Mouse (Mus musculus): Measurements from ENCODE around the gene Gas7. TPM values are rescaled to one million over a fixed set of nuclear protein-coding genes. Genes with fewer than 3 reads are reported as not detected.

Gas7 gene
- polyA plus RNA-seq, 1 experiment = 2.1 TPM

DNA sequence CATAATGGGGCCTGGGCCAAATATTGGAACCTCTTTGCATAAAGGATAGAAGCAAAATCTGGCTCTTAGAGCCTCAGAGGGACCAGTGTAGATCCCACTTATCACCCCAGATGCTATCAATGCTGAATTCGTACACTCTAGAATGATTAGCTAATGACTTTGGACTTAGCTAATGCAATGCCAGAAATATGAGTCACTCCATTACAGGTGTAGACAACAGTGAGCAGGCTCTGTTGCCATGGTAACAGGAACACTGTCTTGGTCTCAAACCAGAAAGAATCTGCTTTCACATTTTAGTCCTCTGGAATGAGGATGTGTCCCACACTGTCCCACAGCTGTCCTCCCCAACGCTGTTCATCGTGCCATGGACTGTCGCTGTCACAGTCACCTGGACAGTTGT lies 94.1 kb downstream of the Gas7 start:
- no peaks in the 10 kb centered on the region for H3K36me3 ChIP-seq (ENCODE audit: control insufficient read depth, insufficient read depth, low read length)
- H3K4me1 ChIP-seq (ENCODE audit: control insufficient read depth, insufficient read depth, insufficient read length, low read length) = peaks cover 3% of the 10 kb centered on the region; the same call in 1 of the 2 replicates
- no peak for TF ChIP-seq POLR2A (IDR thresholded peaks at IDR 0.05; ENCODE audit: low read depth, low read length)
- TF ChIP-seq CTCF (IDR thresholded peaks at IDR 0.05; ENCODE audit: extremely low read depth, insufficient read length, insufficient replicate concordance, low read depth, low read length) = no peak
- WGBS = 67% methylated on average over 4 of the region's 4 CpGs
- H3K27me3 ChIP-seq (ENCODE audit: control insufficient read depth, insufficient read depth, low read length) = no peaks in the 10 kb centered on the region
- no peak overlapping the region for H3K4me3 ChIP-seq (ENCODE audit: low read depth, low read length)
- H3K27ac ChIP-seq (ENCODE audit: insufficient read depth, low read depth, low read length) = no peak overlapping the region

DNA sequence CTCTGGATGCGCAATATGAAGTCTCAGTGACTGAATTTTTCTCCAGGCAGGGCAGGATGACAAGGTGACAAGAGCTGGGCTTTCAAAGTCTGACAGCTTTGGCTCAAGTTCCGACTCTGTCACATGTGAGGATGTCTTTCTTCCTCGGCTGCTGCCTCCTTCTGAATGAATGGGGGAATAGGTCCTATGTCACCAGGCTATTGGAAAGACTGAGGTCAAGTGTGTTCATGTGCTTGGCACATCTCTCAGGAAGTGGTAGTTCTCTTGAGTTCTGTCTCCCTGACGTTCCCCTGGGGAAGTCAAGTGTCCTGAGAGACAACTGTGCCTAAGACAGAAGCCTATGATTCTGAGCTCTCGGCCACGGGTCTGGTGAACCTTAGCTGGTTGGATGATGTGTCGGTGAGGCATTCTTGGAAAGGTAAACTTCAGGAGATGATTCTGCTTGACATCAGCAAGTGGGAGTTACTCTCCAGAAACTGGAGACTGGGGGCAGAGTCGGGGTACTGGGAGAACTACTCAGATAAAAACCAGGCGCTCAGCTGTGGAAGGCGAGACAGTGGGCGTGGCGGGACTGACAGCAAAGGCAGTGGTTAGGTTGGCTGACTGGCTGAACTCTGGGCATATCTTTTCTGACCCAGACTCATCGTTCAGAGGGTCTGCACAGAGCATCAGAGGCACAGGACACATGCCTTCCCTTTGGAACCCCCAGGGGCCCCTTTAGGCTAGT lies 94.7 kb downstream of the Gas7 start:
- WGBS = 56% methylated on average over 13 of the region's 13 CpGs
- H3K27ac ChIP-seq (ENCODE audit: insufficient read depth, low read depth, low read length) = no peak overlapping the region
- H3K27me3 ChIP-seq (ENCODE audit: control insufficient read depth, insufficient read depth, low read length) = no peaks in the 10 kb centered on the region
- TF ChIP-seq CTCF (IDR thresholded peaks at IDR 0.05; ENCODE audit: extremely low read depth, insufficient read length, insufficient replicate concordance, low read depth, low read length) = no peak
- no peak for TF ChIP-seq POLR2A (IDR thresholded peaks at IDR 0.05; ENCODE audit: low read depth, low read length)
- H3K36me3 ChIP-seq (ENCODE audit: control insufficient read depth, insufficient read depth, low read length) = no peaks in the 10 kb centered on the region
- H3K4me1 ChIP-seq (ENCODE audit: control insufficient read depth, insufficient read depth, insufficient read length, low read length) = peaks cover 3% of the 10 kb centered on the region; the same call in 1 of the 2 replicates
- H3K4me3 ChIP-seq (ENCODE audit: low read depth, low read length) = no peak overlapping the region

DNA sequence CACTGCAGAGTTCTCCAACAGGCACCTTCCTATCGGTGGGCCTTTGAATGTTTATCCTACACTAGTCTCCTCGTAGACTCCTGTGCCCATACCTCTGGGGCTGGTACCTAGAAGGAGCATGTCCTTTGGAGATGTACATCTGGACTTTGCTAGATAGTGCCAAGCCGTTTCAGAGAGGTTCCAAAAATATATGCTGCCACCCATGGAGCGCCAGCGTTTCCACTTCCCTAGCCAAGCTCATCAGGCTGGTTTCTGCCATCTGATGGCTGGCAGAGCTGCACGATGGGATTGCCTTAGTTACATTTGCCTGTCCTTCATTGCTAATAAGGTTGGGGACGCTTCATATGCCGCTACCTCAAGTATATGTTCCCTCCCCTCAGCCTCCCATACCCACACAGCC lies 97.2 kb downstream of the Gas7 start:
- peaks cover 3% of the 10 kb centered on the region; the same call in 1 of the 2 replicates for H3K4me1 ChIP-seq (ENCODE audit: control insufficient read depth, insufficient read depth, insufficient read length, low read length)
- 83% methylated on average over 8 of the region's 8 CpGs for WGBS
- H3K4me3 ChIP-seq (ENCODE audit: low read depth, low read length) = no peak overlapping the region
- no peaks in the 10 kb centered on the region for H3K36me3 ChIP-seq (ENCODE audit: control insufficient read depth, insufficient read depth, low read length)
- no peak for TF ChIP-seq CTCF (IDR thresholded peaks at IDR 0.05; ENCODE audit: extremely low read depth, insufficient read length, insufficient replicate concordance, low read depth, low read length)
- no peak for TF ChIP-seq POLR2A (IDR thresholded peaks at IDR 0.05; ENCODE audit: low read depth, low read length)
- no peak overlapping the region for H3K27ac ChIP-seq (ENCODE audit: insufficient read depth, low read depth, low read length)
- H3K27me3 ChIP-seq (ENCODE audit: control insufficient read depth, insufficient read depth, low read length) = no peaks in the 10 kb centered on the region

DNA sequence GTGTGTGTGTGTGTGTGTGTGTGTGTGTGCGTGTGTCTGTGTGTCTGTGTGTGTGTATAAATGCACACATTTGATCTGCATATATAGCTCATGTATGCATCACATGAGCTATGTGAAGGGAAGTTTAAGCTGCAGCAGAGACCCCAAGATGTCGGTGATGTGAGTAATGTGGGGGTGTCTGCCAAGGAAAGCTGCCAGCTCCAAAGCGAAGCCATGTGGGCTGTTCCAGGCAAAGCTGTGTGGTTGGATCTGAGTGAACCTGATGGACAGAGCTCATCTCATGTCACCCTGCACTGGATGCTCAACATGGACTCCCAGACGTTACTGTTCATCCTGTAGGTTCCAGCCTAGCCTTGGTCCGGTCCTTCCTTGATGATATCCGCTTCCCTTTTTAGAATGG lies 99.0 kb downstream of the Gas7 start:
- TF ChIP-seq CTCF (IDR thresholded peaks at IDR 0.05; ENCODE audit: extremely low read depth, insufficient read length, insufficient replicate concordance, low read depth, low read length) (no peak), POLR2A (IDR thresholded peaks at IDR 0.05; ENCODE audit: low read depth, low read length) (no peak)
- WGBS = 86% methylated on average over 6 of the region's 6 CpGs
- Histone ChIP-seq H3K27me3 (ENCODE audit: control insufficient read depth, insufficient read depth, low read length) (no peaks in the 10 kb centered on the region), H3K4me3 (ENCODE audit: low read depth, low read length) (no peak overlapping the region), H3K4me1 (ENCODE audit: control insufficient read depth, insufficient read depth, insufficient read length, low read length) (peaks cover 3% of the 10 kb centered on the region; the same call in 1 of the 2 replicates), H3K27ac (ENCODE audit: insufficient read depth, low read depth, low read length) (no peak overlapping the region), H3K36me3 (ENCODE audit: control insufficient read depth, insufficient read depth, low read length) (no peaks in the 10 kb centered on the region)

DNA sequence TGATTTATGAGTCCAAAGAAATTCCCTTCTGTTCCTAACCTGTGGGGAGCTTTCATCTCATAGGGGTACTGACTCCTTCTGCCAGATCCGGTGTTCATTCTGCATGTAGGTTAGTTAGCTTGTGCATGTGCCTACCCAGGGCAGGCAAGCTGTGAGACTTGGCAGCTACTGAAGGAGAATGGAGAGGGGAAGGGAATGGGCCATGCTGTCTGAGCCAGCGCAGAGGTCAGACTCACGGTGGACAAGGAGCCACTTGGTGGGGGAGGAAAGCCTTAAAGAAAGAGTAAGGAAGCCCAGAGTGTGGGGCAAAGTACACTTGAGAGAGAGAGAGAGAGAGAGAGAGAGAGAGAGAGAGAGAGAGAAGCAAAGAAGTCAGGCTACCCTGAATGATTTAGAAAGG lies 101.1 kb downstream of the Gas7 start:
- 75% methylated on average over 3 of the region's 3 CpGs for WGBS
- Histone ChIP-seq H3K27ac (ENCODE audit: insufficient read depth, low read depth, low read length) (no peak overlapping the region), H3K36me3 (ENCODE audit: control insufficient read depth, insufficient read depth, low read length) (no peaks in the 10 kb centered on the region), H3K27me3 (ENCODE audit: control insufficient read depth, insufficient read depth, low read length) (no peaks in the 10 kb centered on the region), H3K4me3 (ENCODE audit: low read depth, low read length) (no peak overlapping the region), H3K4me1 (ENCODE audit: control insufficient read depth, insufficient read depth, insufficient read length, low read length) (no peaks in the 10 kb centered on the region; the same call in 1 of the 2 replicates)
- TF ChIP-seq POLR2A (IDR thresholded peaks at IDR 0.05; ENCODE audit: low read depth, low read length) (no peak), CTCF (IDR thresholded peaks at IDR 0.05; ENCODE audit: extremely low read depth, insufficient read length, insufficient replicate concordance, low read depth, low read length) (no peak)

DNA sequence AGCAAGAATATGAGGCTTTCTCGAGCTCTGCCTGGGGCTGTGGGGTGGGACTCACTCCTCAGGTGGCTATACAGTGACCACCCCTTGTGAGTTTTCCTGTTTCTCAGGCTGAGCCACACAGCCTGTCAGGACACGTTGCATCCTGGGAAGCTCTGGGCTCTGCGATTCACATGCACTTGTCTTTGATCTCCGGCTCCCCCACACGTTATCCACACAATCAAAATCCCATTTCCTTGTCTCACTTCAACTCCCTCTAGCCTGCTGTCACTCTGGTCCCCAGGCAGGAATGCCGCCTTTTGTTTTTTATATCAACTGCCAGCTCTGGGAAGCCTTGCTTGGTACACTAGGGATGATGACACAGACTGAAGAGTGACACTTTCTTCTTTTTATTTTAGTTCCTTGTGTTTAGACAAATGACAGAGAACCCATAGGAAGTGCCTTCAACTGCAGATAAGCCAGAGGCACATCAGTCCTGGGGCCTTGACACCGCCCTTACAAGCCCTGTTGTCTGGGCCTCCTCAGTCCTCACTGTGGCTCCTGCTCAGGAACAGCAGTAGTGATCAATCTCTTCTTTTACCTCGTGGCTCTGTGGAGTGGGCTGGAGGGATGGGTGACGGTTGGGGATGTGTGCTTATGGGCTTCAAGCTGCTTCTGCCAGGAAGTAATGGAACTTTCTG lies 103.7 kb downstream of the Gas7 start:
- H3K27me3 ChIP-seq (ENCODE audit: control insufficient read depth, insufficient read depth, low read length) = no peaks in the 10 kb centered on the region
- no peak overlapping the region for H3K4me3 ChIP-seq (ENCODE audit: low read depth, low read length)
- H3K27ac ChIP-seq (ENCODE audit: insufficient read depth, low read depth, low read length) = no peak overlapping the region
- no peaks in the 10 kb centered on the region for H3K36me3 ChIP-seq (ENCODE audit: control insufficient read depth, insufficient read depth, low read length)
- WGBS = 49% methylated on average over 9 of the region's 9 CpGs
- TF ChIP-seq CTCF (IDR thresholded peaks at IDR 0.05; ENCODE audit: extremely low read depth, insufficient read length, insufficient replicate concordance, low read depth, low read length) (no peak), POLR2A (IDR thresholded peaks at IDR 0.05; ENCODE audit: low read depth, low read length) (no peak)
- H3K4me1 ChIP-seq (ENCODE audit: control insufficient read depth, insufficient read depth, insufficient read length, low read length) = peaks cover 13% of the 10 kb centered on the region; the same call in 1 of the 2 replicates

DNA sequence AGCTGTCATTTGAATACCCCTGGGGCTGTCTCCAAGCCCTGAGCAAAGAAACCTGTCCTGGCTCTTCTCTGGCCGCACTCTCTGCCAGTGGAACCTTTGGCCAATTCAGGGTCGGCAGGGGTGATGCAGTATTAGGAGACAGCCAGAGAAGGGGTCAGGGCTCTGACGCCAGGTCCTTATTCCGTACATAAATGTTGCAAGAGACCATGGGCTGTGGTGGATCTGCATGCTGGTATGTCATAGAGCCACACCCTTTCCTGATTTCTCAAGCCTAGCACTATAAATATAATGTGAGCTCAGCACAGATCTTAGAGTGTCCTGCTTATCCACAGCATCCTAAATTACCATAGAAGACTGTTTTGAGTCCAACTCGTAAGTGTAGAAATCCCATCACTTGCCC lies 104.3 kb downstream of the Gas7 start:
- H3K36me3 ChIP-seq (ENCODE audit: control insufficient read depth, insufficient read depth, low read length) = no peaks in the 10 kb centered on the region
- TF ChIP-seq CTCF (IDR thresholded peaks at IDR 0.05; ENCODE audit: extremely low read depth, insufficient read length, insufficient replicate concordance, low read depth, low read length) (no peak), POLR2A (IDR thresholded peaks at IDR 0.05; ENCODE audit: low read depth, low read length) (no peak)
- H3K27me3 ChIP-seq (ENCODE audit: control insufficient read depth, insufficient read depth, low read length) = no peaks in the 10 kb centered on the region
- 83% methylated on average over 5 of the region's 5 CpGs for WGBS
- H3K4me1 ChIP-seq (ENCODE audit: control insufficient read depth, insufficient read depth, insufficient read length, low read length) = peaks cover 16% of the 10 kb centered on the region; the same call in 1 of the 2 replicates
- H3K27ac ChIP-seq (ENCODE audit: insufficient read depth, low read depth, low read length) = no peak overlapping the region
- H3K4me3 ChIP-seq (ENCODE audit: low read depth, low read length) = no peak overlapping the region
